Mouse (Mus musculus) cerebellum, adult 2 months (tissue): ENCODE measurements around the gene Creb3. TPM values are rescaled to one million over a fixed set of nuclear protein-coding genes. Genes with fewer than 3 reads are reported as not detected.
A peak's percentile ranks its signal among the peaks of the same experiment; 100 is the strongest.

Experiments used
- DNase-seq, 2 experiments: peaks; one replicate each; pipeline ENCODE4 v3.0.0; 2021
- H3K27ac ChIP-seq: fragments of 200-500 bp; 2 replicates; pipeline ENCODE4 v1.5.1; 2012; ENCODE audit warnings: low read length, control low read depth, inconsistent platforms; ENCODE audit not compliant: insufficient read depth
- H3K27me3 ChIP-seq: fragments of 200-500 bp; 2 replicates; pipeline ENCODE4 v1.6.1; 2012; ENCODE audit warnings: inconsistent platforms, mild to moderate bottlenecking, low read length, moderate library complexity; ENCODE audit not compliant: control insufficient read depth, insufficient read depth
- H3K4me1 ChIP-seq: fragments of 200-500 bp; 2 replicates; pipeline ENCODE4 v1.6.1; 2011; ENCODE audit warnings: low read length; ENCODE audit not compliant: control insufficient read depth, insufficient read depth
- H3K4me3 ChIP-seq: fragments of 200-500 bp; replicated peaks from 2 replicates; pipeline ENCODE3; 2011; ENCODE audit warnings: mild to moderate bottlenecking, low read depth, low read length, control low read depth; ENCODE audit not compliant: insufficient read depth
- CTCF ChIP-seq: fragments of 200-500 bp; IDR thresholded peaks from 2 replicates; pipeline ENCODE4 v1.5.1; 2011; ENCODE audit warnings: low read depth, mild to moderate bottlenecking, control low read depth, low read length, moderate library complexity, borderline replicate concordance; ENCODE audit not compliant: insufficient read depth
- POLR2A ChIP-seq: fragments of 200-500 bp; IDR thresholded peaks from 2 replicates; pipeline ENCODE4 v1.6.1; 2011; ENCODE audit warnings: low read length, control low read depth, borderline replicate concordance; ENCODE audit not compliant: insufficient read depth
- WGBS: fragments of 180-500 bp; shearing (Covaris S2); methylation state at CpG from one replicate; pipeline ENCODE4 v1.1.7; 2018; 5-methylcytosine and 5-hydroxymethylcytosine counted together
- polyA plus RNA-seq: library from polyadenylated mRNA; depleted of rRNA; stranded (reverse); fragments of >200 nt; gene quantifications from 2 replicates; pipeline ENCODE4 v1.2.3, GENCODE M21; 2012; rRNA removed

The Creb3 gene
- 70.4 and 71.2 TPM in 2 replicates for polyA plus RNA-seq

DNA sequence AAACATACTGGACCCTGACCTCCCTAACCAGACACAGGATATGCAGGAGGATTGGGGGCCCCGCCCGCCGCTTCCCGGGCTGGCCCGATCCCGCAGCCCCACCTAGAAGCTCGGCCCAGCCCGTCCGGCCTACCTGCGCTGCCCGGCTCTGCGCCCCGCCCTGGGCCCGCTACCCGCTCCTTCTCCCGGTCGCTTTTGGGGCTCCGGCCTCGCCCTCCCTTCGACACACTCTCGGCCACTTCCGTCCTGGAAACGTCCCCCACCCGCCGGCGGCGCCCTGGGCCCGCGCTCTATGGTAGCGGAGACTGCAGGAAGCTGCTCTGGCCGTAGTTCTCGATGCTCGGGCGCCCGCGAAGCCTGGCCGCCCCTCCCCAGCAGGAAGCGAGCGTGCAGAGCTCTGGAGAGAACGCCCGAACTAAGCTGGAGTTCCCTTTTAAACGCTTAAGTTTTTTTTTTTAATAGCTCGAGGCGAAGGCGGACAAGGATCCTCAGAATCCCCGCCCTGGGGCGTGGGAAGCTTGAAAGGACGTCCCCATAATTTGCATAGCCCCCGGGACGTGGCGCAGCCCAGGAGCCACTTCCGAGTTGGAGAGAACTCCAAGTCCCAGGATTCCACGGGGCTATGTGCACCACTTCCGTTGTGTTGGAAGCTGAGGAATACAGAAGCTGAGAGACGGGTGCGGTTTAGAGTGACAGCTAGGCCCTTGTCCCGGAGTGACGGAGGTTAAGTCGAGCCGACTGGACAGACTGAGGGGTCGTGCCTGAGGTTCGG is at the start of gene Creb3, which contains the start of gene Tln1:
Gene Creb3, plus strand, starts transcription at position 336 of the 772 bp plus-strand sequence.
Gene Tln1, minus strand, starts transcription at position 695 of the 772 bp plus-strand sequence.
- peaks cover 19% of the 10 kb centered on the region for H3K4me1 ChIP-seq
- H3K4me3 ChIP-seq = peak within 1 kb of the TSS; percentile 86
- H3K27ac ChIP-seq = peak within 1 kb of the TSS; percentile 77
- under 1% methylated on average over 61 of the region's 62 CpGs for whole genome bisulfite sequencing
- peak; percentile 75; the same call in 1 of the 2 replicates for TF ChIP-seq POLR2A
- TF ChIP-seq CTCF = no peak
- no peaks in the 10 kb centered on the region for H3K27me3 ChIP-seq
- peak; percentile 95 for DNase-seq

DNA sequence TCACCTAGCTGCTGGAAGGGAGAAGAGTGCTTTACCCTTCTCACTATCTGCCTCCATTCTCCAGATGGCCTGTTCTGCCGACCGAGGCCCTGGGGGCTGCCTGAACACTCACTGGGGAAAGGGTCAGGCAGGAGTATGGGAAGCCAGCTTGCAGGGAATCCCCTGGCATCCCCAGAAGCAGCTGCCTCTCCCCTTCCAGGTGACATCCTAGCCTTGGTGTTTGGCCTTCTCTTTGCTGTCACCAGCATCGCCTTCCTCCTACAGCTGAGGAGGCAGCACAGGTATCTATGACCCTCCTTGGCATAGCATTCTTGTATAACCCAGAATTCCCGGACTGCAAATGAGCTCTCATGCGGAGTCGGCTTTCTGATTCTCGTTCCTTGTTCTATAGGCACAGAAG is 49.5 kb upstream of the Creb3 start:
- DNase-seq = no peak
- H3K27me3 ChIP-seq = no peaks in the 10 kb centered on the region
- H3K4me3 ChIP-seq = no peak overlapping the region
- TF ChIP-seq POLR2A (no peak), CTCF (no peak)
- no peaks in the 10 kb centered on the region; the same call in 1 of the 2 replicates for H3K4me1 ChIP-seq
- no peak overlapping the region for H3K27ac ChIP-seq
- WGBS = 74% methylated on average over 7 of the region's 7 CpGs

DNA sequence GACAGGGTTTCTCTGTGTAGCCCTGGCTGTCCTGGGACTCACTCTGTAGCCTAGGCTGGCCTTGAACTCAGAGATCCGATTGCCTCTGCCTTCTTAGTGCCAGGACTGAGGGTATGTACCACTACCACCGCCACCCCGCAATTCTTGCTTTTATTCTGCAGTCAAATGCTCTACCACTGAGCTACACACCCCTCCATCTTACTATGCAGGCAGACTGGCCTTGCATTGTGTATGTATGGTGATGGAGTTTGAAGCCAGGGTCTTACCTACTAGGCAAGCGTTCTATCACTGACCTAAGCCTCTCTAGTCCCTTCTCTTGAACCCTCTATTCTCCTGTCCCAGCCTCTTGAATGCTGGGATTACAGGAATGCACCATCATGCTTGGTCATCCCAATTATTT is 48.8 kb upstream of the Creb3 start:
- no peak for DNase-seq
- WGBS = 91% methylated on average over 4 of the region's 4 CpGs

DNA sequence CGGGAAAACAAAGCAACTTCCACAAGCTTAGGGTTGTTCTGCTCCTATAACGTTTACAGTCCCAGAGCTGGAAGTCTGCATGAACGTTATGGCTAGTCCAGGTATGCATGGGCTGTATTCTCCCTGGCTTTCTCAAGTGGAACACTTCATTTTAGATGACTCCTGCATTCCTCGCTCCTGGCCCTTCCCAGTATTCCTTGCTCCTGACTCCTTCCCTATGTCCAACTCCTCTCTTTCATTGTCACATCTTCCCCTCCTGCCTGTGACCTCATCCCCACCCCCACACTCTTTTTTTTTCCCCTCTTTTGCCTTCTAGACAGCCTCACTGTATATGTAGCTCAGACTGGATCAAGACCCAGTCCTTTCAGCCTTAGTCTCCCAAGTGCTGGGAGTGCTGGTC is 48.3 kb upstream of the Creb3 start:
- DNase-seq = no peak
- TF ChIP-seq POLR2A (no peak), CTCF (no peak)
- H3K4me1 ChIP-seq = no peaks in the 10 kb centered on the region; the same call in 1 of the 2 replicates
- H3K27ac ChIP-seq = no peak overlapping the region
- H3K27me3 ChIP-seq = no peaks in the 10 kb centered on the region
- 86% methylated on average over 4 of the region's 4 CpGs for WGBS
- H3K4me3 ChIP-seq = no peak overlapping the region

More for the DNA sequence above, 48.8 kb upstream of the Creb3 start:
- Histone ChIP-seq H3K4me1 (no peaks in the 10 kb centered on the region; the same call in 1 of the 2 replicates), H3K27me3 (no peaks in the 10 kb centered on the region), H3K27ac (no peak overlapping the region), H3K4me3 (no peak overlapping the region)
- no peak for TF ChIP-seq CTCF
- no peak for TF ChIP-seq POLR2A

DNA sequence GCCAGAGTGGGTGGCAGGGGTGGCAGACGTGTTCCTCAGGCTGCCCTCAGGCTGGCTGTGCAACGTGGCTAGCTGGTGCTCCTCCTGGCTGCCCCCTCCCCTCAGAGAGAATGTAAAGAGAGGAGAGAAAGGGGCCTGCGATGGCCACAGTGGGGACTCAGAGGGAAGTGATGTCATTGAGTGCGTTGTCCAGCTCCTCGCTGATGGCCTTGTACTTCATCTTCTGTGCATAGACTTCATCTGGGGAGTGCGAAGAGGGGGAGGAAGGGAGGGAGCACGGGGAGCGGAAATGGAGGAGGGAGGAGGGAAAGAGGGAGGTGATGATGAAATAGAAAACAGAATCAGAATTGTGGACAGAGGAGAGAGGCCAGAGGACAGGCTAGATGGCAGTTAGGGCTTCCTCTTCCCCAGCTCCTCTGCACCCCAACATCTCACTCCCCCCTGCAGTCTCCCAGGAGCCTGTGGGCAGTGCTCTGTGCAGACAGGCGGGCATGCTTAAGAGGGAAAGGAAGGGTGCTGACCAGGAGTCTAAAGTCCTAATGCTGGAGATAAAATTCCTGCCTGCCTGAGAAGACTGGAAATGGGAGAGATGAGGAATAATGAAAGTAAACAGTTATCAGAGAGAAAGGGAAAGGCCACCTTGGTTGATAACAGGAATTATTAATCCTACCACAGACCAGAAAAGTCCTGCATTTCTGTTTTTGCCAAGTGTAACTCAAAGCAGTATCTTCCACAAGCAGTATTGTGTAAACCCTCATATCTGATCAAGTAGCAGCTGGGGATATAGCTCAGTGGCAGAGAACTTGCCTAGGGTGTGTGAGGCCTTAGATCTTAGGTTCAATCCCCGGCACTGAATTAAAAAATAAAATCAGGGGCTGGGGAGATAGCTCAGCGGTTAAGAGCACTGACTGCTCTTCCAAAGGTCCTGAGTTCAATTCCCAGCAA is 46.1 kb upstream of the Creb3 start:
- 67% methylated on average over 11 of the region's 11 CpGs for WGBS

DNA sequence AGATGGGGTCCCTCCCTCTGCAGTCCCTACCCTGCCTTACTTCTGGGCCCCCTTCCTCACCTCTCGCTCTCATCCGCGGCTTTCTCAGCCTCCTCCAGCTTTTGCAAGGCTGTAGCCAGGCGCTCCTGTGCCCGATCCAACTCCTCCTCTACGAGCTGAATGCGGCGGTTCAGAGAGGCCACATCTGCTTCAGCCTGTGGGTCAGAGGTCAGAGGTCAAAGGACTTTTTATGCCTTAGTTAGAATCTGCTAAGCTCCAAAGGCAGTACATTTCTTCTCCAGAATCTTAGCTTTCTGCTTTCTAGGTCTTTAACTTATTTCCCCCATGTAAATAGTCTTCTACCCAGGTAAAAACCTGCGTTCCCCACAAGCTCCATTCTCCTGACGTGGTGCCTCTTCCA is 42.6 kb upstream of the Creb3 start:
- WGBS = 23% methylated on average over 10 of the region's 10 CpGs
- H3K4me3 ChIP-seq = peak overlapping the region; percentile 45
- H3K27me3 ChIP-seq = peaks cover 3% of the 10 kb centered on the region; the same call in 1 of the 2 replicates
- no peaks in the 10 kb centered on the region; the same call in 1 of the 2 replicates for H3K4me1 ChIP-seq
- no peak for DNase-seq
- H3K27ac ChIP-seq = no peak overlapping the region
- TF ChIP-seq POLR2A = no peak
- TF ChIP-seq CTCF = no peak

More for the DNA sequence above, 46.1 kb upstream of the Creb3 start:
- H3K4me1 ChIP-seq = no peaks in the 10 kb centered on the region; the same call in 1 of the 2 replicates
- TF ChIP-seq POLR2A (no peak), CTCF (no peak)
- no peak for DNase-seq
- no peaks in the 10 kb centered on the region for H3K27me3 ChIP-seq
- no peak overlapping the region for H3K27ac ChIP-seq
- no peak overlapping the region for H3K4me3 ChIP-seq

DNA sequence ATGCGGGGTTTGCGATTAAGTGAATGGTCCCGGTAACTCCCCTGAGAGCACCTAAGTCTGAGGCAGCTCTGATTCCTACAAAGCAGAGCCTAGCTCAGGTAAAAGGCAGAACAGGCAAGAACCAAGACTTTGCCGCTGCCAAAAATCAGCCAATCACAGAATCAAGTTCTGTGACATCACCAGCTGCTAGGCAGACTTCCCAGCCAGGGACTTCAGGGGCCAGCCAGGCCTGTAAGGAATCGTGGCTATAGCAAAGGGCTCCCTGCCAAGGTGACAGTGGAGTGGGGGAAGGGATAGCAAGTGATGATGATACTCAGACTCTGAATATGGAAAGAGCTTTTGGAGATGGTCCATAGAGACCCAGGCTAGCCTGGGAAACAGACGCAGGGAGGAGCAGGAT is 42.2 kb upstream of the Creb3 start:
- H3K4me3 ChIP-seq = peak overlapping the region; percentile 45
- DNase-seq = peak; percentile 83 to 92

More for the DNA sequence above, 42.2 kb upstream of the Creb3 start:
- H3K4me1 ChIP-seq = no peaks in the 10 kb centered on the region
- no peak for TF ChIP-seq CTCF
- TF ChIP-seq POLR2A = no peak
- WGBS = 16% methylated on average over 6 of the region's 6 CpGs
- H3K27me3 ChIP-seq = peaks cover 3% of the 10 kb centered on the region; the same call in 1 of the 2 replicates
- no peak overlapping the region for H3K27ac ChIP-seq
